Mouse (Mus musculus): ENCODE measurements around the gene Kdm8. TPM values are rescaled to one million over a fixed set of nuclear protein-coding genes. Genes with fewer than 3 reads are reported as not detected.

Kdm8 gene
- total and polyA plus RNA-seq, 3 experiments: 3.0 to 4.6 (median 4.4) TPM

DNA sequence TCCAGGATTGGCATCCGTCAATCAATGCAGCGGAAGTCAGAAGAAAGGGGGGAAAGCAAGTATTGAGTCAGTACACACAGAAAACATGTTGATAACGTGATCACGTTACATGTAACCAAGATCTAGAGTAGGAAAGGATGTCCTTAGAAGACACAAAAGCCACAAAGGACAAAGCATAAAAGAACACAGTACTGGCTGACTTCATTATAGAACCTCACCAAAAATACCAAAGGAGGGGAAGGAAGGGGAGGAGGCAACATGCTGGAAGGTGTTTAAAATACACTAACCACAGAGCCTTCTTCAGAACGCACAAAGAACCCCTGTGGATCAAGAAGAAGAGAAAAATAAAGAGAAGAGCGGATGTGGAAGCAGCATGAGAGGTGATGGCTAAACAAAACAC is 44.2 kb downstream of the Kdm8 start:
- intact Hi-C loops (cut with DNase I): loop anchor here (2.0 kb wide), 1 partner anchor 62 kb away; no protein-coding TSS in a partner anchor
- H3K27ac ChIP-seq: peak overlapping the region; percentile 15; the same call in 1 of the 2 replicates
- no peak for DNase-seq
- no peaks in the 10 kb centered on the region; the same call in 1 of the 2 replicates for H3K36me3 ChIP-seq (ENCODE audit: control insufficient read depth, insufficient read depth, low read length)
- H3K79me2 ChIP-seq (replicated peaks; ENCODE audit: control insufficient read depth, insufficient read depth, low read length): no peaks in the 10 kb centered on the region
- H3K9ac ChIP-seq (ENCODE audit: low read depth, low read length): no peak overlapping the region
- no peaks in the 10 kb centered on the region for H3K27me3 ChIP-seq (ENCODE audit: control insufficient read depth, insufficient read depth, low read length)
- peaks cover 8% of the 10 kb centered on the region for H3K4me1 ChIP-seq (ENCODE audit: control insufficient read depth, insufficient read depth, low read length)
- 60% methylated on average over 6 of the region's 6 CpGs for WGBS
- no peak overlapping the region for H3K4me3 ChIP-seq
- TF ChIP-seq POLR2A (IDR thresholded peaks at IDR 0.05; ENCODE audit: insufficient read depth, low read depth, low read length) (no peak), CTCF (IDR thresholded peaks at IDR 0.05) (no peak), EP300 (IDR thresholded peaks at IDR 0.05; ENCODE audit: insufficient read depth, low read depth, low read length) (no peak)

DNA sequence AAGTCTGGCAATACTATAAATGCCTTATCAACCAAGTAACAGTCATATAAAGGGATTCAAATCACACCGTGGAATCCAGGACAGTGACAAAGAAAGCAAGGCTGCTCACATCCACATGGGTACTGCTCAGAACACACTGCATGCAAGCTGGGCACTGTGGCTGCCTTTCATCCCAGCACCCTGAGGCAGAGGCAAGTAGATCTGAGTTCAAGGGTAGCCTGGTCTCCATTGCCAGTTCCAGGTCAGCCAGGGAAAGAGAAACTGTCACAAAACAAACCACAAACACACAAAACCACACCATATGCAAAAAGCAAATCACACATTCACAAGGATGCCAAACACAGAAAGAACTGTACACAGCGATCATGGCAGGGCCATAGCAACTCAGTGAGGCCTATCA is 45.2 kb downstream of the Kdm8 start:
- Histone ChIP-seq H3K4me1 (ENCODE audit: control insufficient read depth, insufficient read depth, low read length) (peaks cover 8% of the 10 kb centered on the region), H3K27ac (no peak overlapping the region), H3K9ac (ENCODE audit: low read depth, low read length) (no peak overlapping the region), H3K36me3 (ENCODE audit: control insufficient read depth, insufficient read depth, low read length) (no peaks in the 10 kb centered on the region; the same call in 1 of the 2 replicates), H3K79me2 (replicated peaks; ENCODE audit: control insufficient read depth, insufficient read depth, low read length) (no peaks in the 10 kb centered on the region), H3K4me3 (no peak overlapping the region), H3K27me3 (ENCODE audit: control insufficient read depth, insufficient read depth, low read length) (no peaks in the 10 kb centered on the region)
- 83% methylated on average over 2 of the region's 2 CpGs for WGBS
- no peak for TF ChIP-seq POLR2A (IDR thresholded peaks at IDR 0.05; ENCODE audit: insufficient read depth, low read depth, low read length)
- no peak for TF ChIP-seq EP300 (IDR thresholded peaks at IDR 0.05; ENCODE audit: insufficient read depth, low read depth, low read length)
- no peak for TF ChIP-seq CTCF (IDR thresholded peaks at IDR 0.05)
- intact Hi-C loops (cut with DNase I): loop anchor here (2.0 kb wide), 1 partner anchor 61 kb away; no protein-coding TSS in a partner anchor
- no peak for DNase-seq

DNA sequence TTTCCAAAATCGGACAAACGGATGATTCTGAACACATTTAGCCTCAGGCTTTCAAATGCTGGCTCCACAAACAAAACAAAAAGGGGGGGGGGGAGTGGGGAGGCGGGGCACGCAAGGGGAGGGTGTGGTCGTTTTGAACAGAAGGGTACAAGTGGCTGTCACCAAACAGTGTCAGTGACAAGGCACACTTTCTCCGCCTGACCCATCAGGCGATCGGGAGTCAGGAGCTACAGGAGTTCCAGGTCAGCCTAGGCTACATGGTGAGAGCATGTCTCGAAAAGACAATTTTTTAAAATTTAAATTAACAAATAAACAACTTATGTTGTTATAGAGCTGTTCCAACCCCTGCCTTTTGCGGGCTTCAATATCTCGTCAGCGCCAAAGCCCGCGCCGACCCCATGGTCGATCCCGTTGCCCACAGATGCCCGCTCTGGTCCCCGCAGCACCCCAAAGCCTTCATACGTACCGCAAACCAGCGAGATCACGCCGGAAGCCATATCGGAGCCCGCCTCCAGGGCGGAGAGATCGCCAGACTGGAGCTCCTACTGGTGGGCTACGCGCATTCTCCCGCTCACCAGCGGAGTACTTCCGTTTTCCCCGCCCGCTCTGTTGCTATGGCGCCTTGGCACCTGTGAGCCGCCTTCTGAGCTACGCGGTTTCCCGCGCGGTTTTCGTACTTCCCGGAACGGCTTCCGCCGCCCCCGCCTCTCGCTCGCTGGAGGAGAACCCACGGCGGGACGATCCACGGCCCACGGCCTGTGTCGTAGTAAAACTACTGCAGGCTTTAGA is 46.7 kb downstream of the Kdm8 start, which contains the start of gene Nsmce1:
Gene Nsmce1, minus strand, starts transcription at position 650 of the 789 bp plus-strand sequence.
- intact Hi-C loops (cut with DNase I): loop anchor here (1.0 kb wide), 1 partner anchor 19 kb away; no protein-coding TSS in a partner anchor

DNA sequence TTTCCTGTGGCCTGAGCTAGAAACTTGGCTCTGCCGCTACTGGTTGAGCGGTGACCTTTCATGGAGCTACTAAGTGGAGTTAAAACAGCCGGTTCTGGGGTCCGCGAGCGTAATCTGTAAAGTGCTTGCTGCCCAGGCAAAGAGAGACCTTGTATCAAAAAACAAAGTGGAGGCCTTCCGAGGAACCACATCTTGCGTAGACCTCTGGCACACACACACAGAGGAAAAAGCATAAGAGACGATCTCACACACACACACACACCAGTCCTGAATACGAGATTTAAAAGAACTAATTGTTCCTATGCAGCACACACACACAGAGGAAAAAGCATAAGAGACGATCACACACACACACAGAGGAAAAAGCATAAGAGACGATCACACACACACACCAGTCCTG is 47.3 kb downstream of the Kdm8 start:
- H3K27ac ChIP-seq: peak overlapping the region; percentile 97
- H3K79me2 ChIP-seq (replicated peaks; ENCODE audit: control insufficient read depth, insufficient read depth, low read length): no peaks in the 10 kb centered on the region
- H3K9ac ChIP-seq (ENCODE audit: low read depth, low read length): peak overlapping the region; percentile 58
- intact Hi-C loops (cut with DNase I): loop anchor here (1.0 kb wide), 2 partner anchors 19 to 90 kb away; no protein-coding TSS in a partner anchor
- H3K4me3 ChIP-seq: peak overlapping the region; percentile 81
- H3K27me3 ChIP-seq (ENCODE audit: control insufficient read depth, insufficient read depth, low read length): no peaks in the 10 kb centered on the region
- 13% methylated on average over 12 of the region's 12 CpGs for WGBS
- TF ChIP-seq EP300 (IDR thresholded peaks at IDR 0.05; ENCODE audit: insufficient read depth, low read depth, low read length) (no peak), POLR2A (IDR thresholded peaks at IDR 0.05; ENCODE audit: insufficient read depth, low read depth, low read length) (no peak), CTCF (IDR thresholded peaks at IDR 0.05) (no peak)
- DNase-seq: no peak
- no peaks in the 10 kb centered on the region; the same call in 1 of the 2 replicates for H3K36me3 ChIP-seq (ENCODE audit: control insufficient read depth, insufficient read depth, low read length)
- peaks cover 8% of the 10 kb centered on the region for H3K4me1 ChIP-seq (ENCODE audit: control insufficient read depth, insufficient read depth, low read length)

More for the DNA sequence above, 46.7 kb downstream of the Kdm8 start, which contains the start of gene Nsmce1:
- DNase-seq: peak; percentile 93 to 98
- WGBS: under 1% methylated on average over 56 of the region's 56 CpGs
- Histone ChIP-seq H3K36me3 (ENCODE audit: control insufficient read depth, insufficient read depth, low read length) (no peaks in the 10 kb centered on the region; the same call in 1 of the 2 replicates), H3K27ac (peak within 1 kb of the TSS; percentile 97), H3K4me1 (ENCODE audit: control insufficient read depth, insufficient read depth, low read length) (peaks cover 8% of the 10 kb centered on the region), H3K4me3 (peak within 1 kb of the TSS; percentile 81), H3K27me3 (ENCODE audit: control insufficient read depth, insufficient read depth, low read length) (no peaks in the 10 kb centered on the region), H3K79me2 (replicated peaks; ENCODE audit: control insufficient read depth, insufficient read depth, low read length) (no peaks in the 10 kb centered on the region), H3K9ac (ENCODE audit: low read depth, low read length) (peak within 1 kb of the TSS; percentile 68)
- TF ChIP-seq EP300 (IDR thresholded peaks at IDR 0.05; ENCODE audit: insufficient read depth, low read depth, low read length) (peak; percentile 45; the same call in 1 of the 2 replicates), CTCF (IDR thresholded peaks at IDR 0.05) (peak; percentile 71), POLR2A (IDR thresholded peaks at IDR 0.05; ENCODE audit: insufficient read depth, low read depth, low read length) (peak; percentile 70; the same call in 1 of the 2 replicates)

DNA sequence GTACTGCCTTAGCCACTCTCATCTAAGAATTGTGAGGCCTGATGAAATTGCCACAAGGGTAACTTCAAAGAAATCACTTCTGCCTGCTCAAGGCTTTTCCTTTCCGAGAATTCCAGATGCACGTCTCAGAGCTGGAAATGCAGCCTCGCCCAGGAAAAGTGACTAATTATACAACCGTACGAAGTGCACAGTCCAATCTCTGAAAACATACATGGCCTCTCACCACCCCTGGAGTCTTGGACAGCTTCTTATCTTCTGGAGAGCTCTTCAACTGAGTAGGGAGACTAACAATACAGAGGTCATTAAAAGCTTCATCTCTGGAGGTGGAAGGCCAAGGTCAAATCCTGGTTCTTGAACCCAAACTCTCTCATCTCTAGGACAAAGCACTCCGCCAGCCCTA is 48.1 kb downstream of the Kdm8 start:
- no peaks in the 10 kb centered on the region for H3K27me3 ChIP-seq (ENCODE audit: control insufficient read depth, insufficient read depth, low read length)
- H3K27ac ChIP-seq: peak overlapping the region; percentile 97
- peaks cover 8% of the 10 kb centered on the region for H3K4me1 ChIP-seq (ENCODE audit: control insufficient read depth, insufficient read depth, low read length)
- no peak overlapping the region for H3K4me3 ChIP-seq
- WGBS: 49% methylated on average over 6 of the region's 6 CpGs
- TF ChIP-seq EP300 (IDR thresholded peaks at IDR 0.05; ENCODE audit: insufficient read depth, low read depth, low read length): 0 out of 2 replicates have a peak, but pooled peaks have one; percentile 55
- TF ChIP-seq CTCF (IDR thresholded peaks at IDR 0.05): no peak
- intact Hi-C loops (cut with DNase I): loop anchor here (1.0 kb wide), 1 partner anchor 89 kb away; no protein-coding TSS in a partner anchor
- no peaks in the 10 kb centered on the region; the same call in 1 of the 2 replicates for H3K36me3 ChIP-seq (ENCODE audit: control insufficient read depth, insufficient read depth, low read length)
- H3K79me2 ChIP-seq (replicated peaks; ENCODE audit: control insufficient read depth, insufficient read depth, low read length): no peaks in the 10 kb centered on the region
- no peak overlapping the region for H3K9ac ChIP-seq (ENCODE audit: low read depth, low read length)
- DNase-seq: no peak
